Mouse (Mus musculus) frontal cortex, adult (tissue): ENCODE results near the gene Nbea.

Experiments used
- ATAC-seq: cut with Nextera tagmentation; 2 replicates; pipeline ENCODE4 v1.9.2; 2017; ENCODE audit warnings: mild to moderate bottlenecking, moderate library complexity, mixed read lengths; ENCODE audit not compliant: low TSS enrichment

Gene Nbea

GRCm38 (mm10) chr3:56183159-56184133, at the start of gene Nbea:
Gene Nbea, minus strand, starts transcription at chr3:56183701.
- peak; percentile 85 for ATAC-seq

- ATAC-seq = no peak
These were observed 45.8 kb upstream of the Nbea start for GRCm38 (mm10) chr3:56229283-56229682.

- ATAC-seq = no peak
These were observed 32.5 kb upstream of the Nbea start for GRCm38 (mm10) chr3:56215989-56216388.

- peak; percentile 93 for ATAC-seq
These were observed 20.5 kb upstream of the Nbea start for GRCm38 (mm10) chr3:56203968-56204367.

- no peak for ATAC-seq
These were observed 4.7 kb upstream of the Nbea start for GRCm38 (mm10) chr3:56188238-56188637.

GRCm38 (mm10) chr3:56187131-56187779, 3.8 kb upstream of the Nbea start:
- no peak for ATAC-seq

GRCm38 (mm10) chr3:56182371-56183158, 936 bp downstream of the Nbea start:
- peak; percentile 29 for ATAC-seq

GRCm38 (mm10) chr3:56181991-56182370, 1.5 kb downstream of the Nbea start:
- ATAC-seq = 0 out of 2 replicates have a peak, but pooled peaks have one; percentile 4

GRCm38 (mm10) chr3:56181025-56181424, 2.5 kb downstream of the Nbea start:
- ATAC-seq = peak; percentile 45; the same call in 1 of the 2 replicates

GRCm38 (mm10) chr3:56157864-56158263, 25.6 kb downstream of the Nbea start:
- 0 out of 2 replicates have a peak, but pooled peaks have one; percentile 17 for ATAC-seq

- no peak; the same call in 1 of the 2 replicates for ATAC-seq
These were observed 56.8 kb downstream of the Nbea start for GRCm38 (mm10) chr3:56126674-56127073.

- ATAC-seq = no peak
These were observed 66.9 kb downstream of the Nbea start for GRCm38 (mm10) chr3:56116647-56117046.

- ATAC-seq = no peak
These were observed 75.4 kb downstream of the Nbea start for GRCm38 (mm10) chr3:56108101-56108500.

- ATAC-seq = no peak
These were observed 86.4 kb downstream of the Nbea start for GRCm38 (mm10) chr3:56097105-56097504.

- ATAC-seq = peak; percentile 73; the same call in 1 of the 2 replicates
These were observed 104.4 kb downstream of the Nbea start for GRCm38 (mm10) chr3:56079015-56079612.

GRCm38 (mm10) chr3:56067849-56068248, 115.7 kb downstream of the Nbea start:
- peak; percentile 38 for ATAC-seq

- no peak for ATAC-seq
These were observed 117.0 kb downstream of the Nbea start for GRCm38 (mm10) chr3:56066360-56067040.

- ATAC-seq = no peak
These were observed 118.3 kb downstream of the Nbea start for GRCm38 (mm10) chr3:56065234-56065633.

- no peak for ATAC-seq
These were observed 137.7 kb downstream of the Nbea start for GRCm38 (mm10) chr3:56045659-56046336.

GRCm38 (mm10) chr3:56043091-56043490, 140.4 kb downstream of the Nbea start:
- ATAC-seq = no peak
